Mouse (Mus musculus) spleen, adult 2 months (tissue): ENCODE data around the gene E130311K13Rik. TPM values are rescaled to one million over a fixed set of nuclear protein-coding genes. Genes with fewer than 3 reads are reported as not detected.

Experiments
- DNase-seq, 2 experiments: peaks; one replicate each; pipeline versions ENCODE4 v3.0.0 to v3.0.0-alpha.2; 2012 to 2021; ENCODE audit warnings: low spot score in 2 of 2, low read depth in 1 of 2
- H3K27ac ChIP-seq: fragments of 200-500 bp; 2 replicates; pipeline ENCODE4 v1.5.1; 2012; ENCODE audit warnings: low read length, inconsistent platforms; ENCODE audit not compliant: insufficient read depth
- H3K27me3 ChIP-seq: fragments of 200-500 bp; 2 replicates; pipeline ENCODE4 v1.6.1; 2012; ENCODE audit warnings: mild to moderate bottlenecking, moderate library complexity, low read length, inconsistent platforms; ENCODE audit not compliant: control insufficient read depth, insufficient read depth
- H3K36me3 ChIP-seq: fragments of 200-500 bp; 2 replicates; pipeline ENCODE4 v1.6.1; 2012; ENCODE audit warnings: mild to moderate bottlenecking, low read length, inconsistent platforms; ENCODE audit not compliant: control insufficient read depth, insufficient read depth
- H3K4me1 ChIP-seq: fragments of 200-500 bp; 2 replicates; pipeline ENCODE4 v1.6.1; 2011; ENCODE audit warnings: inconsistent platforms; ENCODE audit not compliant: control insufficient read depth, insufficient read depth, insufficient read length
- H3K4me3 ChIP-seq: fragments of 200-500 bp; 2 replicates; pipeline ENCODE4 v1.5.1; 2011; ENCODE audit warnings: mild to moderate bottlenecking, inconsistent platforms; ENCODE audit not compliant: insufficient read depth, insufficient read length; ENCODE audit errors: extremely low read depth
- CTCF ChIP-seq: fragments of 200-500 bp; IDR thresholded peaks from 2 replicates; pipeline ENCODE4 v1.5.1; 2011; ENCODE audit warnings: mild to moderate bottlenecking, inconsistent platforms; ENCODE audit not compliant: insufficient read depth, insufficient read length, insufficient replicate concordance; ENCODE audit errors: extremely low read depth
- POLR2A ChIP-seq: fragments of 200-500 bp; IDR thresholded peaks from 2 replicates; pipeline ENCODE4 v1.6.1; 2011; ENCODE audit warnings: low read depth, low read length, inconsistent platforms
- WGBS: fragments of 180-500 bp; shearing (Covaris S2); methylation state at CpG from one replicate; pipeline ENCODE4 v1.1.7; 2018; 5-methylcytosine and 5-hydroxymethylcytosine counted together
- polyA plus RNA-seq: library from polyadenylated mRNA; depleted of rRNA; stranded (reverse); fragments of >200 nt; gene quantifications from 2 replicates; pipeline ENCODE4 v1.2.3, GENCODE M21; 2012

E130311K13Rik gene
- polyA plus RNA-seq, 1 experiment = 1.6 TPM

DNA sequence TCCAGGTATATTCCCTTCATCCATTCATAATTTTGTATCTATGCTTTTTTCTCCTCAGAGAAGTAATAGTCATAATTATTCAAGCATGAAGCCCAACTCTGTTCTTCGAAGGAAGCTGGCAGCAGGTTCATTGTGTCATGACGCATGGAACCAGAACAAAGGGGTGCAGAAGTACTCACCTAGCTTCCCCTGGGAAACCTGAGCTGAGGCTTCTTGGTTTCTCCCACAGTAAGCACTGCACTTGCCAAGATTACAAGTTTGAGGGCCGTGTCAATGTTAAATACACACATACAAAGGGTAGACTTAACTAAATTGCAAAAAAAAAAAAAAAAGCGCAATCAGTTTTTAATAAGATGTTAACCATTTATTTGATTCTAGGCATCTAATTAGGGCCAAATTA is 33.0 kb downstream of the E130311K13Rik start:
- Histone ChIP-seq H3K27ac (no peak overlapping the region), H3K4me3 (no peak overlapping the region), H3K27me3 (peaks cover 9% of the 10 kb centered on the region), H3K36me3 (no peaks in the 10 kb centered on the region), H3K4me1 (no peaks in the 10 kb centered on the region)
- WGBS = 91% methylated on average over 4 of the region's 4 CpGs
- no peak for TF ChIP-seq CTCF
- no peak for TF ChIP-seq POLR2A
- no peak for DNase-seq

DNA sequence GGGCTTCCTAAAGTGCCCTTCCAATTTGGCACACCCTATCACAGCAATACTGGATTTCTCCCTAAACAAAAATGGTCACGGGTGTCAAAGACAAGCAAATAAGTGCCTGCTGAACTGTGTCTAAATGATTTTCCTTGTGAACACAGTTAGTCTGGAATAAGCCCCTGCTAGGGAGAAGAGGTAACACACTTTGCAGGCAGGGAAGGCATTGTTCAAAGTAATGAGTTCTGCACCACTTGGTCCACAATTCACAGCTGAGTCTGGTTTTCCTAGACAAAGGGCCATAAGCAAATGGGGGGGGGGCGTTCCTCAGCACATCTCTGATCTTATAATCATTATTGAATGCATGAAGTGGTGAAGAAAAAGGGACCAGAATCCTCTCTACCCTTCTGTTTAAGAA is 33.5 kb downstream of the E130311K13Rik start:
- WGBS = 76% methylated on average over 2 of the region's 2 CpGs
- Histone ChIP-seq H3K36me3 (no peaks in the 10 kb centered on the region), H3K4me1 (no peaks in the 10 kb centered on the region), H3K4me3 (no peak overlapping the region), H3K27ac (no peak overlapping the region), H3K27me3 (peaks cover 9% of the 10 kb centered on the region)
- DNase-seq = no peak
- TF ChIP-seq CTCF = no peak
- TF ChIP-seq POLR2A = no peak

DNA sequence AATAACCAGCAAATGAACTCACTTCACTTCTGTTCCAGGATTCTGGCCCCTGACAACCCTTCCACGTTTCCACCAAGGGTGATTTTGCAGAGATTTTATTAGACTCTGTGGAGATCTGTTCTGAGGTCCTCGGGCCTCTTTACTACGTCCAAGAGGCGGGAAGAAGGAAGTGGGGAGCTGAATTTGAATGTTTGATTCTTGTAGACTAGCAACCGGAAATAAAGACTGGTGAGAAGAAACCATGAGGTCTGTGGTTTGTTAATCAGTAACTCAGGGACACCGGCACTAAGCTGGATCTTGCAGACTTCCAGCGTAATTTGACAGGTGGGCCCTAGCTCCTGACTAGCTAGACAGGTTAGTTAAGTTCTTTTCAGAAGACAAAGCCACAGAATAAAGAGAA is 35.6 kb downstream of the E130311K13Rik start:
- H3K4me1 ChIP-seq = no peaks in the 10 kb centered on the region
- H3K4me3 ChIP-seq = no peak overlapping the region
- 6% methylated on average over 7 of the region's 7 CpGs for WGBS
- H3K27ac ChIP-seq = no peak overlapping the region
- no peaks in the 10 kb centered on the region for H3K36me3 ChIP-seq
- DNase-seq = no peak
- TF ChIP-seq POLR2A (no peak), CTCF (no peak)
- H3K27me3 ChIP-seq = no peaks in the 10 kb centered on the region

DNA sequence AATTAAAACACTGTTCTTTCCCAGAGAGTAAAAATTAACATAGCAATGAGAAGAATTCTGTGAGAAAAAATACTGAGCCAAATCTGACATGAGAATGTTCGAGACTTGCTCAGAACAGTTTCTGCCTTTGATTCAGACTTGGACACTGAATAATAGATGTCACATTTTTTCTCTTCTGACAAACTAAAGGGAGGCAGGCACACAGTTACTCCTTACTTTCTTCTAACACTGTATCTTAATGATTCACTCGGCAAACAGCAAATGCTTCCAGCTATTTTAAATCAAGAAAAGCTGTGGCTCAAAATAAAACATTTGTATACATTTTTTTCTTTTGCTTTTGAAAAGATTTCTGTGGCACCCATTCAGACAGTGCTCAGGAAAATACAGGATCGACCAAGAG is 37.1 kb downstream of the E130311K13Rik start:
- DNase-seq = no peak
- H3K27ac ChIP-seq = no peak overlapping the region
- no peaks in the 10 kb centered on the region for H3K36me3 ChIP-seq
- H3K27me3 ChIP-seq = no peaks in the 10 kb centered on the region
- no peak overlapping the region for H3K4me3 ChIP-seq
- H3K4me1 ChIP-seq = no peaks in the 10 kb centered on the region
- no peak for TF ChIP-seq POLR2A
- WGBS = 67% methylated on average over 3 of the region's 3 CpGs

DNA sequence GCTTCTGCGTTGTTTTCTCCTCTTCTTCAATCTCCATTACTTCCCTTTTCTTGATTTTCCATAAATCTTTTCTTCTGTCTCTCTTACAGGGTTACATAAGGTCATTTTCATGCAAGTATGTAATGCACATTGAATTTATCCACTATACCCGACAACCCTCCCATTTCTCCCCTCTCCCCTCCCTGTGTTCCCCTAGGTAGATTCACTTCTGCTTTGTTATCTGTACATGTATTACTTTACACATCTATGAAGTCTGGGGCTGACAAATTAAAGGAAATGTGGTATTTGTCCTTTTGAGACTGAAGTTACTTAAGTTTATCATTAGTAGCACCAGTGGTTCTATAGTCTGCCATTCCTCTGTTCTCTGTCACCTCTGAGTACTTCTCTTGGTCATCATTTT is 48.2 kb downstream of the E130311K13Rik start:
- Histone ChIP-seq H3K4me1 (no peaks in the 10 kb centered on the region), H3K27ac (no peak overlapping the region), H3K27me3 (no peaks in the 10 kb centered on the region), H3K4me3 (no peak overlapping the region), H3K36me3 (no peaks in the 10 kb centered on the region)
- 20% methylated on average over 2 of the region's 2 CpGs for WGBS
- TF ChIP-seq CTCF = no peak
- no peak for TF ChIP-seq POLR2A
- no peak for DNase-seq

DNA sequence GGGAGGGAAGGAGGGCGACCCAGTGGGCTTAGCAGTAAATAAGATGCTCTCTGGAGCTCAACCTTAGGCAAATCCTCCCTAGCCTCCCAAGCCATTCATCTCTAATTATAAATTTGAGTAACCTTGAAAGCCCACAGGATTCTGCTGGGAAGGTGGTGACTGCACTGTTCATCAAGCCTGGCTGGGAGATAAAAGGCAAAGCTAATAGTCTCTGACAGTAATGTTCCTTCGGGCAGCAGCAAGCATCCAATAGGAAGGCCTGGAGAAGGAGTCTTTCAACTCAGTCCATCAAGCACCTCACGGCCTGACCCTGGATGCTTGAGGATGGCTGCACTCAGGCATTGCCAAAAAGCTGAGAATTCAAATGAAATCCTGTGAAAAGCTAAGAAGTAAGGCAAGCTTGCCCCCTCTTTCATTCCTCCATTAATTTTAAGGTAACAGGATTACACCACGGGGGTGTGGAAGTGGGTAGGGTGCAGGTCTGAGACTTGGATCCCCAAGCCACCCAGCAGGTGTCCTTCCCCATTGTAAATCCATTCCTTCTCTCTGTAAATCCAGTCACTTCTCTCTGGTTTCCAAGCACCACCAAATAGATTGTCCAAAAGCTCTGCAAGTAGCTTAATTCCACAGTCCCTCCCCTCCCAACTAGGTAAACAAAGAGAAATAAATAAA is 50.1 kb downstream of the E130311K13Rik start:
- H3K4me1 ChIP-seq = no peaks in the 10 kb centered on the region

DNA sequence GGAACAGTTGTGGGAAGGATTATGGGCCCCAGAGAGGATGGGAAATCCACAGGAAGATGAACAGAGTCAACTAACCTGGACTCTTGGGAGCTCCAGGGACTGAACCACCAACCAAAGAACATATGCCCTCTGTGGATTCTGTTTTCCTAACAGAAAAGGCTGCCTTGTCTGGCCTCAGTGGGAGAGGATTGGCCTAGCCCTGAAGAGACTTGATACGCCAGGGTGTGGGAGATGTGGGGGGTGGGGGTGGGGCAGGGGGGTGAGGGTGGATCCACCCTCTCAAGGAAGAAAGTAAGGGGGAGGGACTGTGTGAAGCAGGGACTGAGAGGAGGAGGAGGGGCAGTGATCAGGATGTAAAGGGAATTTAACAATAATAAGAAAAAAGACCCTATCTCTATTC is 56.5 kb downstream of the E130311K13Rik start:
- H3K4me3 ChIP-seq = no peak overlapping the region
- H3K4me1 ChIP-seq = no peaks in the 10 kb centered on the region
- whole genome bisulfite sequencing = 96% methylated on average over 1 of the region's 1 CpGs
- no peak overlapping the region for H3K27ac ChIP-seq
- no peaks in the 10 kb centered on the region for H3K27me3 ChIP-seq
- DNase-seq = no peak
- H3K36me3 ChIP-seq = no peaks in the 10 kb centered on the region
- TF ChIP-seq POLR2A = no peak
- TF ChIP-seq CTCF = no peak

More for the DNA sequence above, 50.1 kb downstream of the E130311K13Rik start:
- Histone ChIP-seq H3K36me3 (no peaks in the 10 kb centered on the region), H3K27ac (no peak overlapping the region), H3K4me3 (no peak overlapping the region), H3K27me3 (no peaks in the 10 kb centered on the region)
- WGBS = 70% methylated on average over 4 of the region's 4 CpGs
- TF ChIP-seq CTCF (no peak), POLR2A (no peak)
- no peak for DNase-seq

DNA sequence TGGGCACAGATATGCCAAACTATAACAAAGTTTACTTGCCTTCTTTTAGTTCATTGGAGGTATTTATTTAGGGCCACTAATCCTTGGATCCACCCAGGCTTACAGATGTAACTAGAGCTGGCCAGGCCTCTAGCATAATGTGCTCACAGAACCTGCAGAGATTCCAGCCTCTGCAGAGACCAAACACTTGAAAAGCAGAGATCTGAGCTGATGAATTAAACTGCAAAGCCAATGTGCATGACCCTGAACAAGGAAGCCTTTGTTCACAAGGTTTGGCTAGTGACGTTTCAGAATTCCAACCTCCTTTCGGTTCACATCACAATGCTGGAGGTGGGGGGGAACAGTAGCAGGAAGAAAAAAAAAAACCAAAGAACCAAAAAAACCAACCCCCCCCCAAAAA is 58.0 kb downstream of the E130311K13Rik start:
- 81% methylated on average over 2 of the region's 2 CpGs for WGBS
- Histone ChIP-seq H3K4me1 (no peaks in the 10 kb centered on the region), H3K27ac (no peak overlapping the region), H3K36me3 (no peaks in the 10 kb centered on the region), H3K4me3 (no peak overlapping the region), H3K27me3 (no peaks in the 10 kb centered on the region)
- no peak for DNase-seq
- TF ChIP-seq CTCF = no peak
- TF ChIP-seq POLR2A = no peak
